Mouse (Mus musculus): ENCODE data around the gene Ms4a3. TPM values are rescaled to one million over a fixed set of nuclear protein-coding genes. Genes with fewer than 3 reads are reported as not detected.

The Ms4a3 gene
- not detected in 2 replicates for polyA plus RNA-seq (2015; fragmentation: Nextera tagmentation; extraction: Ambion mirVana)

- Histone ChIP-seq H3K4me3 (replicated peaks; ENCODE audit: low read depth, low read length) (no peak within 1 kb of the TSS), H3K9me3 (replicated peaks; ENCODE audit: low read length) (no peaks in the 10 kb centered on the region), H3K4me2 (ENCODE audit: low read length) (no peak within 1 kb of the TSS), H3K9ac (ENCODE audit: low read depth, low read length) (no peak within 1 kb of the TSS), H3K4me1 (replicated peaks; ENCODE audit: insufficient read depth, low read length) (no peaks in the 10 kb centered on the region), H3K36me3 (ENCODE audit: insufficient read depth, low read length) (no peaks in the 10 kb centered on the region), H3K27me3 (ENCODE audit: insufficient read depth, low read length) (no peaks in the 10 kb centered on the region), H3K27ac (no peak within 1 kb of the TSS)
- WGBS = 71% methylated on average over 1 of the region's 1 CpGs
- no peak for ATAC-seq (replicated peaks; ENCODE audit: low FRiP score, low read depth)
- DNase-seq (ENCODE audit: low spot score) = no peak
- no peak for TF ChIP-seq CTCF (IDR thresholded peaks at IDR 0.05; ENCODE audit: low read depth)
These were observed at the start of gene Ms4a3 for GRCm38 (mm10) chr19:11640732-11641131. Gene Ms4a3 (minus strand): TSS chr19:11640851.

GRCm38 (mm10) chr19:11661562-11661961 is 20.9 kb upstream of the Ms4a3 start:
- no peaks in the 10 kb centered on the region for H3K27me3 ChIP-seq (ENCODE audit: insufficient read depth, low read length)
- no peaks in the 10 kb centered on the region for H3K36me3 ChIP-seq (ENCODE audit: insufficient read depth, low read length)
- TF ChIP-seq CTCF (IDR thresholded peaks at IDR 0.05; ENCODE audit: low read depth) = no peak
- no peaks in the 10 kb centered on the region for H3K4me1 ChIP-seq (replicated peaks; ENCODE audit: insufficient read depth, low read length)
- no peak overlapping the region for H3K4me2 ChIP-seq (ENCODE audit: low read length)
- no peaks in the 10 kb centered on the region for H3K9me3 ChIP-seq (replicated peaks; ENCODE audit: low read length)
- no peak for ATAC-seq (replicated peaks; ENCODE audit: low FRiP score, low read depth)
- no peak overlapping the region for H3K4me3 ChIP-seq (replicated peaks; ENCODE audit: low read depth, low read length)
- no peak for DNase-seq (ENCODE audit: low spot score)
- H3K27ac ChIP-seq = no peak overlapping the region
- H3K9ac ChIP-seq (ENCODE audit: low read depth, low read length) = no peak overlapping the region

DNA sequence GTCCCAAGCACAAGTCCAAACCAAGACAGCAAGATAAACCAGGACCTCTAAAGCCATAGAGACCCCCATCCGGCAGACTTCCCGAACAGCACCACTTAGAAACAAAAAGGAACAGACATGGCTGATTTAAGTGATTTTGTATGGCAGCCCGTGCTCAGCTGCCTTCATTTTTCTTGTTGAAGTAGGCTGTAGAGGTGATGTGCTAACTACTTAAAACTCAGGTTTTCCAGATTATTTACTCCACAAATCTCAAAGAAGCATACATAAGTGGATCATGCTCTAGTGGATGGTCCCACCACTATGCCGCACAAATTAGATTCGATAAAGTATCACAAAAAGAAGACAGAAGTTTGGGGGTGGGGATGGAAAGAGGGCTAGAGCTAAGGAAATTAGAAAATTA is 19.8 kb upstream of the Ms4a3 start, which contains the start of gene Oosp2:
TSS of gene Oosp2 (minus strand) at position 101 of the 400 bp plus-strand sequence.
- Histone ChIP-seq H3K4me3 (replicated peaks; ENCODE audit: low read depth, low read length) (no peak within 1 kb of the TSS), H3K4me2 (ENCODE audit: low read length) (no peak within 1 kb of the TSS), H3K9me3 (replicated peaks; ENCODE audit: low read length) (no peaks in the 10 kb centered on the region), H3K4me1 (replicated peaks; ENCODE audit: insufficient read depth, low read length) (no peaks in the 10 kb centered on the region), H3K27me3 (ENCODE audit: insufficient read depth, low read length) (no peaks in the 10 kb centered on the region), H3K9ac (ENCODE audit: low read depth, low read length) (no peak within 1 kb of the TSS), H3K27ac (no peak within 1 kb of the TSS), H3K36me3 (ENCODE audit: insufficient read depth, low read length) (no peaks in the 10 kb centered on the region)
- ATAC-seq (replicated peaks; ENCODE audit: low FRiP score, low read depth) = no peak
- no peak for TF ChIP-seq CTCF (IDR thresholded peaks at IDR 0.05; ENCODE audit: low read depth)
- 89% methylated on average over 5 of the region's 5 CpGs for WGBS
- no peak for DNase-seq (ENCODE audit: low spot score)

GRCm38 (mm10) chr19:11659142-11659541 is 18.5 kb upstream of the Ms4a3 start:
- H3K4me3 ChIP-seq (replicated peaks; ENCODE audit: low read depth, low read length) = no peak overlapping the region
- H3K4me1 ChIP-seq (replicated peaks; ENCODE audit: insufficient read depth, low read length) = no peaks in the 10 kb centered on the region
- no peaks in the 10 kb centered on the region for H3K27me3 ChIP-seq (ENCODE audit: insufficient read depth, low read length)
- whole genome bisulfite sequencing = 71% methylated on average over 2 of the region's 2 CpGs
- no peak overlapping the region for H3K4me2 ChIP-seq (ENCODE audit: low read length)
- no peak for TF ChIP-seq CTCF (IDR thresholded peaks at IDR 0.05; ENCODE audit: low read depth)
- H3K9me3 ChIP-seq (replicated peaks; ENCODE audit: low read length) = no peaks in the 10 kb centered on the region
- H3K27ac ChIP-seq = no peak overlapping the region
- DNase-seq (ENCODE audit: low spot score) (no peak), ATAC-seq (replicated peaks; ENCODE audit: low FRiP score, low read depth) (no peak)
- H3K9ac ChIP-seq (ENCODE audit: low read depth, low read length) = no peak overlapping the region
- H3K36me3 ChIP-seq (ENCODE audit: insufficient read depth, low read length) = no peaks in the 10 kb centered on the region

- WGBS = 79% methylated on average over 4 of the region's 4 CpGs
- Histone ChIP-seq H3K4me2 (ENCODE audit: low read length) (no peak overlapping the region), H3K27me3 (ENCODE audit: insufficient read depth, low read length) (no peaks in the 10 kb centered on the region), H3K36me3 (ENCODE audit: insufficient read depth, low read length) (no peaks in the 10 kb centered on the region), H3K27ac (no peak overlapping the region), H3K9ac (ENCODE audit: low read depth, low read length) (no peak overlapping the region), H3K4me3 (replicated peaks; ENCODE audit: low read depth, low read length) (no peak overlapping the region), H3K4me1 (replicated peaks; ENCODE audit: insufficient read depth, low read length) (no peaks in the 10 kb centered on the region), H3K9me3 (replicated peaks; ENCODE audit: low read length) (no peaks in the 10 kb centered on the region)
- TF ChIP-seq CTCF (IDR thresholded peaks at IDR 0.05; ENCODE audit: low read depth) = no peak
- DNase-seq (ENCODE audit: low spot score) (no peak), ATAC-seq (replicated peaks; ENCODE audit: low FRiP score, low read depth) (no peak)
These were observed 8.9 kb upstream of the Ms4a3 start for GRCm38 (mm10) chr19:11649564-11649963.

DNA sequence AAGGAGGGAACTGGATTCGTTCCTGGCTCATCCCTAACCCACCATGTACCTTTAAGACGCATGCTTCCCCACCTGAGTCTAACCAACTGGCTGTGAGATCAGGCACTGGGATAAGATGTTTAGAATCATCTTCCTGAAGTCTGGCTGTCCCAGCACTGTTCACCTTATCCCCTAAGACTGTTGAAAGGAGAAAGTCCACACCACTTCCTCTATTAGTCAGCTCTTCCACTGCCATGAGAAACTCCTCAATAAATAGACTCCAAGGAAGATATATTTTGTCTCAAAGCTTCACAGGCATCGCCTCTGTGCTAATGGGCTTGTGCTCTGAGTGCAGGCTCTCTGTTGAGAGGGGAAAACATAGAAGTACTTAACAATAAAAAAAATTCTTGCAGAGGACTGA is 5.5 kb upstream of the Ms4a3 start:
- 81% methylated on average over 3 of the region's 3 CpGs for WGBS
- TF ChIP-seq CTCF (IDR thresholded peaks at IDR 0.05; ENCODE audit: low read depth) = no peak
- no peak overlapping the region for H3K27ac ChIP-seq
- H3K36me3 ChIP-seq (ENCODE audit: insufficient read depth, low read length) = no peaks in the 10 kb centered on the region
- H3K9me3 ChIP-seq (replicated peaks; ENCODE audit: low read length) = no peaks in the 10 kb centered on the region
- H3K4me2 ChIP-seq (ENCODE audit: low read length) = no peak overlapping the region
- ATAC-seq (replicated peaks; ENCODE audit: low FRiP score, low read depth) (no peak), DNase-seq (ENCODE audit: low spot score) (no peak)
- no peak overlapping the region for H3K9ac ChIP-seq (ENCODE audit: low read depth, low read length)
- H3K4me3 ChIP-seq (replicated peaks; ENCODE audit: low read depth, low read length) = no peak overlapping the region
- H3K4me1 ChIP-seq (replicated peaks; ENCODE audit: insufficient read depth, low read length) = no peaks in the 10 kb centered on the region
- no peaks in the 10 kb centered on the region for H3K27me3 ChIP-seq (ENCODE audit: insufficient read depth, low read length)

- Histone ChIP-seq H3K9me3 (replicated peaks; ENCODE audit: low read length) (no peaks in the 10 kb centered on the region), H3K4me2 (ENCODE audit: low read length) (no peak overlapping the region), H3K9ac (ENCODE audit: low read depth, low read length) (no peak overlapping the region), H3K27ac (no peak overlapping the region), H3K4me1 (replicated peaks; ENCODE audit: insufficient read depth, low read length) (no peaks in the 10 kb centered on the region), H3K36me3 (ENCODE audit: insufficient read depth, low read length) (no peaks in the 10 kb centered on the region), H3K4me3 (replicated peaks; ENCODE audit: low read depth, low read length) (no peak overlapping the region), H3K27me3 (ENCODE audit: insufficient read depth, low read length) (no peaks in the 10 kb centered on the region)
- DNase-seq (ENCODE audit: low spot score) (no peak), ATAC-seq (replicated peaks; ENCODE audit: low FRiP score, low read depth) (no peak)
- TF ChIP-seq CTCF (IDR thresholded peaks at IDR 0.05; ENCODE audit: low read depth) = no peak
- 71% methylated on average over 4 of the region's 4 CpGs for WGBS
These were observed 1.6 kb downstream of the Ms4a3 start for GRCm38 (mm10) chr19:11639038-11639437.

Data from kidney, postnatal 0 days (tissue).